Mouse (Mus musculus): ENCODE results near the gene Pmis2. TPM values are rescaled to one million over a fixed set of nuclear protein-coding genes. Genes with fewer than 3 reads are reported as not detected.

Gene Pmis2
- not detected for polyA plus RNA-seq (2015; fragmentation: Illumina TruSeq; extraction: RNeasy Lipid Tissue Mini Kit (QIAGEN cat#74804); ENCODE audit: insufficient read depth, low replicate concordance)

DNA sequence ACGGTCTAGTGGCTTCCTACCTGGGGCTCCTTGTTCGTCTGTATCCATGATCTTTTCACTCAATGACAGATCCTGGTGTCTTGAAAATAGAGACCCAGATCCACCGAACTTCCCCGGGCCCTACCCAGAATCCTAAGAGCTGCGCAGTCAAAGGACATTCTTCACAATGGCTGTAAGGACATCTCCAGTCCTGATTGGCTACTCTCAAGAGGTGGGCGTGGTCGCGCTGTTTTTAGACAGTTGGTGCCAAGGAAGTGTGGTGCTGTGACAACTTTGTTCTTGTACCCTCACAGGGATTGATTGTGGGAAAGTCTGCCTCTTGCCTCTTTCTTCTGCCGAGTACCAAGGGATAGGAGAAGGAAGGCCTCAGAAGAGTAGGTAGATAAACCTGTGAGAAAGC is at the start of gene Pmis2:
Gene Pmis2, minus strand, starts transcription at position 126 of the 400 bp plus-strand sequence.

DNA sequence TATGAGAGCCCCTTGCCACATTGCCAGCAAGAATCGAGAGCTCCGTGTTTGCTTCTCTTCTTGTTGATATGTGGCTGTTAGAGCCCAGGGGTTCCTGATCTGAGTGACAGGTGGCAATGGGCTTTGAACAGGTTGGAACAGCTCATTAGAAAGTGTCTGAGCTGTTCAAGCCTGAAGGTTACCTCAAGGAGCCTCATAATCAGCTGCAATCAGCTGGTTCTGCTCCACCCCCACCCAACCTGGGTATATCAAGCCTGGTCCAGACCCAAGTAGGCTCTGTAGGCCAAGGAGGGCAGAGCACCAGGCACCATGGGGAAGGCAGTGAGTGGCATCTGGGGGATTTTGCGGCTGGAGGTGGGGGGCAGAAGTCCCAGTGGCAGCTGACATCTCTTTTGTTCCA is 40.5 kb upstream of the Pmis2 start, which contains the start of gene Atp4a:
Gene Atp4a, plus strand, starts transcription at position 268 of the 400 bp plus-strand sequence.

DNA sequence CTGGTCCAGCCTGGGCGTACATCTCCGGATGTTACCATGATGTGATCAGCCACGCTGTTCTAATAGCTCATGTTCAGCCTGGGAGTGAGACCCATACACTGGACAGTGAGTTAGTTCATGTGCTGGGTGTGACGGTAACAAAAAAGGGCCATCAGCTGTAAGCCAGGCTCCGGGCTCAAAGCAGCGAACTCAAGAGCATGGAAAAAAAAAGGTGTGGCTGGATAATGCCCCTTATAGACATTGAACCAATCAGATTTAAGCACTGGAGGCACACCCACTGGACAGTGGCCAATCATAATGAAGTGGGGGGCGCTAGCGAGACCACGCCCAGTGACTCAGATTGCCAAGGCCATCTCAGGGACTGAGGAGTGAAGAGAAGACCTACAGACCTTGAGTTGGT is 27.2 kb upstream of the Pmis2 start, which contains the start of gene 2200002J24Rik:
Gene 2200002J24Rik, plus strand, starts transcription at position 338 of the 400 bp plus-strand sequence.

DNA sequence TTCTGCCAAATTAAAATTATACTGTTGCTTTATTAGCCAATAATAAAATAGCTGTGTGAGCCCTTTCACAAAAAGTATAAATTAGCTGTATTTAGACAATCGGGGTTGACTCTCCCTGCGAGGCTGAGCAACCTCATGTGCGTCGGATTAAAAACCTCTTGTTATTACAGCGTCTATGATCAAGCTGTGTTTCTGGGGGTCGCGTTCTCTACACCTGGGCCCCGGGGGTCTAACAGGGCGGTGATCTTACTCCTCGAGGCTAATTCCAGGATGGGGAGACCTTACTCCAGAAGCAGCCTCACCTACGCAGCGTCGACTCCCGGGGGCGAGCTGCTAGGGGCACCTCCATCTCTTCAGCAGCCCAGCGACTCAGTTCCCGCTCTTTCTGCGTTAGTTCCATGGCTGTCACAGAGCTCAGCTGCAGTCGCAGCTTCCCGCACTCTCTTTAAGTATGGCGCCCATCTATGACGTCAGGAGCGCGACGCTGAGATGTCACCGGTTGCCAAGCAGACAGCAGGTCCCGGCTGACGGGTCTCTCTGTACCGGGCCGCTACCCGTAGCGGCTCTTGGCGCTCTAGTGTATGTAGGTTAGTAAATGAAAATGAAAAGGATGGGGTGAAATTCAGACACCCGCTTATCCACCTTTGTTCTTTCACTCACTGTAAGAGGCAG is 6.7 kb downstream of the Pmis2 start, which contains the start of gene Haus5:
Gene Haus5, minus strand, starts transcription at position 466 of the 672 bp plus-strand sequence.

DNA sequence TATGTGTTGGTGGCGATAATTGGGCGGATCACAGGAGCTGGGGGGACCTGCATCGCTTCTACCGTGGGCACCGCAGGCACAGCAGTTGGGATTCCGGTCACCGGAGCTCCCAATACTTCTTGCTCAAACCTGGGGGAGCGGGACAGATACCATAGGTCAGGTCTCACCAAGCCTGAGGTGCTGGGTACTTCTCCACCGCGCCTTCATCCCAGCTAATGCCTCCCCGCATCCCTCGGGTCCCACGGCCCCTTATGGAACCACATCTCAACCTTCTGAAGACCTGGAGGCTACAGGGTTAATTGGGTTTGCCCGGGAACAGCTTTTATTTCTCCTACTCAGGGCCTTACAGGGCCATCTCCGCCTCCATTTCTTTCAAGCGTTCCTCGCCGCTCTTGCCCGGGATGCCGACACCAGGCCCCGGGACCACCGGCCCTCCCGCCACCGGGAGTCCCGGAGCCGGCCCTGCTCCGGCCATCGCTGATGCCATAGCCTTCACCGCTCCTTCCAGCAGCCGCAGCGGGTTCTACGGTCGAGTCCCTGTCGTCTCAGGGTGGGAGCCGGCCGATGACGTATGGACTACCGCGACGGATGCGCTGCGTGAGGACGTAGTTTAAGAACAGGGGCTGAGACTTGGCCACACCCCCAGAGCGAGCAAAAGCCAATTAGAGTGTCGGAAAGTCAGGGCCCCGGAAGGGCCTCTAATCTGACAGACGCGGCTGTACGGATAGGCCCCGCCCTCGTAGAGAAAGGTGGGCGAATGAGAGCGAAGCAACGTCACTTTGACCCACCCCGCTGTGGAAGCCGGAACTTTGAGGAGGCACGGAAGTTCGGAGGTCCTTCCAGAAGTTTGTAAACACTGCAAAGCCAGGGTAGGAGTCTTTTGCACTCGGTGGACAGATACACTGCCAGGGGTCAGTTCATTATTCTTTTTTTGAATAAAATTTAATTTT is 21.5 kb downstream of the Pmis2 start, which contains the start of gene Rbm42:
Gene Rbm42, minus strand, starts transcription at position 727 of the 950 bp plus-strand sequence.

DNA sequence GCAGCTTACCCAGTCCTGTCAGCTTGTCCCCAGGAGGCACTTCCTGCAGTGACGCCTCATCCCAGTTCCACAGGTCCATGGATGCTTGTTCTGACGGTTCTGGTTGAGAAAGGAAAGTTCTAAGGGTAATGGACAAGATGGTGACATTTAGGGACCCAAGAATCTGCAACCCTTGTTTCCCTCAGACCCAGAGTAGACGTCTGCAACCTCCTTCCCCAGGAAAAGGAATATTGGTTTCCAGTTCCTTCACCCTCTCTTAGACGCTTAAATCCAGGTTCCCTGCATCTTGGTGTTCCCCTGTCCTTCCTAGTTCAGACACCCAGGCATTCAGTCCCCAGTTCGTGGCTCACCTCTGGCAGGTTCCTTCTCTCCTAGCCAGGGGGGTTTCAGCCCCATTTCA is 35.7 kb downstream of the Pmis2 start, which contains the start of gene Etv2:
Gene Etv2, minus strand, starts transcription at position 101 of the 400 bp plus-strand sequence.

DNA sequence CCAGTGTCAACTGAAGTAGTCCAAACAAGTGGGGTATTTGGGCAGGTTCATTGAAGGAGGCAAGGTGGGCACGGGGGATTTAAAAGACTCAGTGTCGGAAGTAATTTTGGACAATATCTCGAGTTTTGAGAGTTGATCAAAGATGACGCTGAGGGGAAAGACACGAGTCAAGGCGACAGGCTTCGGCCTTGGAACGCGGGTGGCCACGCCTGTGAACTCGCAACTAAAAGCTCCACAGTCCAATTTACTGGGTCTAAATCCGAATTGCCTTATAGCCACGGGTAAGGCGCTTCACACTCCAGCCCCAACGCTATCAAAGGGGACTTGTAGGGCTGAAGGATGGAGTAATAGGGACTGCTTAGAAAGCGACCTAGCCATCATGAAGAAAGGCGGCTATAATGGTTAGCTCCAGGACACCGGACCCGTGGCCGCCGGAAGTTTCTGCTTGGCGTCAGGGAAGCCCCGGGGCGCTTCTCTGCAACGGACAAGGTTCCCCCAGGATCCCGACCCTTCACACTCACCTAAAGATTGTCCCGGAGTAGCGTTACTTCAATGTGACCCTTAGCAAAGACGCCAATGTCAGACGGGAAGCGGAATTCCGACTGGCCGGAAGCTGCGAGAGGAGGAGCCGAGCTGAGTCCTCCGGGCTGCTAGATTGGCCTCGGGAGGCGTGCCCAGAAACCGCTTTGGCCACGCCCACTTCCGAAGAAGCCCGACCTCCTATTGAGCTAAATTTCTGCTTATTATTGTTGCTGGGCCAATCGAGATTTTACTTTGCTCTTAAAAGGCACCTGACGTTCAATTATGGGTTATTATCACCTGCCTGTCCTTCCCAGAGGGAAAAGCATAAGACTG is 45.6 kb downstream of the Pmis2 start, which contains the start of gene Cox6b1:
Gene Cox6b1, minus strand, starts transcription at position 622 of the 855 bp plus-strand sequence.

Other genes with a start within 250 kb of the Pmis2 start
- gene Nfkbid, start 249.9 kb downstream of the Pmis2 start, polyA plus RNA-seq (2015; fragmentation: Illumina TruSeq; extraction: RNeasy Lipid Tissue Mini Kit (QIAGEN cat#74804); ENCODE audit: insufficient read depth, low replicate concordance): 36.4 TPM
- gene Aplp1, start 226.1 kb downstream of the Pmis2 start, polyA plus RNA-seq (2015; fragmentation: Illumina TruSeq; extraction: RNeasy Lipid Tissue Mini Kit (QIAGEN cat#74804); ENCODE audit: insufficient read depth, low replicate concordance): 0.81 TPM
- gene Kirrel2, start 213.9 kb downstream of the Pmis2 start, polyA plus RNA-seq (2015; fragmentation: Illumina TruSeq; extraction: RNeasy Lipid Tissue Mini Kit (QIAGEN cat#74804); ENCODE audit: insufficient read depth, low replicate concordance): not detected
- 0.26 TPM for gene Nphs1, start 213.3 kb downstream of the Pmis2 start, polyA plus RNA-seq (2015; fragmentation: Illumina TruSeq; extraction: RNeasy Lipid Tissue Mini Kit (QIAGEN cat#74804); ENCODE audit: insufficient read depth, low replicate concordance)
- gene Prodh2, start 178.0 kb downstream of the Pmis2 start, polyA plus RNA-seq (2015; fragmentation: Illumina TruSeq; extraction: RNeasy Lipid Tissue Mini Kit (QIAGEN cat#74804); ENCODE audit: insufficient read depth, low replicate concordance): not detected
- gene Arhgap33, start 136.5 kb downstream of the Pmis2 start, polyA plus RNA-seq (2015; fragmentation: Illumina TruSeq; extraction: RNeasy Lipid Tissue Mini Kit (QIAGEN cat#74804); ENCODE audit: insufficient read depth, low replicate concordance): 2.3 TPM
- 6.5 TPM for gene Hspb6, start 119.4 kb downstream of the Pmis2 start, polyA plus RNA-seq (2015; fragmentation: Illumina TruSeq; extraction: RNeasy Lipid Tissue Mini Kit (QIAGEN cat#74804); ENCODE audit: insufficient read depth, low replicate concordance)
- 6.0 TPM for gene Proser3, start 119.3 kb downstream of the Pmis2 start, polyA plus RNA-seq (2015; fragmentation: Illumina TruSeq; extraction: RNeasy Lipid Tissue Mini Kit (QIAGEN cat#74804); ENCODE audit: insufficient read depth, low replicate concordance)
- gene Lin37, start 111.8 kb downstream of the Pmis2 start, polyA plus RNA-seq (2015; fragmentation: Illumina TruSeq; extraction: RNeasy Lipid Tissue Mini Kit (QIAGEN cat#74804); ENCODE audit: insufficient read depth, low replicate concordance): 50.0 TPM
- gene U2af1l4, start 108.3 kb downstream of the Pmis2 start, polyA plus RNA-seq (2015; fragmentation: Illumina TruSeq; extraction: RNeasy Lipid Tissue Mini Kit (QIAGEN cat#74804); ENCODE audit: insufficient read depth, low replicate concordance): 48.4 TPM
- gene Gm49396, start 108.3 kb downstream of the Pmis2 start, polyA plus RNA-seq (2015; fragmentation: Illumina TruSeq; extraction: RNeasy Lipid Tissue Mini Kit (QIAGEN cat#74804); ENCODE audit: insufficient read depth, low replicate concordance): 21.5 TPM
- gene Psenen, start 108.0 kb downstream of the Pmis2 start, polyA plus RNA-seq (2015; fragmentation: Illumina TruSeq; extraction: RNeasy Lipid Tissue Mini Kit (QIAGEN cat#74804); ENCODE audit: insufficient read depth, low replicate concordance): 134 TPM
- gene Igflr1, start 106.2 kb downstream of the Pmis2 start, polyA plus RNA-seq (2015; fragmentation: Illumina TruSeq; extraction: RNeasy Lipid Tissue Mini Kit (QIAGEN cat#74804); ENCODE audit: insufficient read depth, low replicate concordance): not detected
- gene Kmt2b, start 82.9 kb downstream of the Pmis2 start, polyA plus RNA-seq (2015; fragmentation: Illumina TruSeq; extraction: RNeasy Lipid Tissue Mini Kit (QIAGEN cat#74804); ENCODE audit: insufficient read depth, low replicate concordance): 45.0 TPM
- 2.5 TPM for gene Zbtb32, start 72.7 kb downstream of the Pmis2 start, polyA plus RNA-seq (2015; fragmentation: Illumina TruSeq; extraction: RNeasy Lipid Tissue Mini Kit (QIAGEN cat#74804); ENCODE audit: insufficient read depth, low replicate concordance)
- gene Upk1a, start 58.8 kb downstream of the Pmis2 start, polyA plus RNA-seq (2015; fragmentation: Illumina TruSeq; extraction: RNeasy Lipid Tissue Mini Kit (QIAGEN cat#74804); ENCODE audit: insufficient read depth, low replicate concordance): 0.22 TPM
- 519 TPM for gene Cox6b1, start 45.5 kb downstream of the Pmis2 start, polyA plus RNA-seq (2015; fragmentation: Illumina TruSeq; extraction: RNeasy Lipid Tissue Mini Kit (QIAGEN cat#74804); ENCODE audit: insufficient read depth, low replicate concordance)
- gene Etv2, start 35.8 kb downstream of the Pmis2 start, polyA plus RNA-seq (2015; fragmentation: Illumina TruSeq; extraction: RNeasy Lipid Tissue Mini Kit (QIAGEN cat#74804); ENCODE audit: insufficient read depth, low replicate concordance): not detected
- gene Rbm42, start 21.3 kb downstream of the Pmis2 start, polyA plus RNA-seq (2015; fragmentation: Illumina TruSeq; extraction: RNeasy Lipid Tissue Mini Kit (QIAGEN cat#74804); ENCODE audit: insufficient read depth, low replicate concordance): 12.1 TPM
- 27.1 TPM for gene Haus5, start 6.6 kb downstream of the Pmis2 start, polyA plus RNA-seq (2015; fragmentation: Illumina TruSeq; extraction: RNeasy Lipid Tissue Mini Kit (QIAGEN cat#74804); ENCODE audit: insufficient read depth, low replicate concordance)
- gene 2200002J24Rik, start 27.3 kb upstream of the Pmis2 start, polyA plus RNA-seq (2015; fragmentation: Illumina TruSeq; extraction: RNeasy Lipid Tissue Mini Kit (QIAGEN cat#74804); ENCODE audit: insufficient read depth, low replicate concordance): not detected
- not detected for gene Atp4a, start 40.6 kb upstream of the Pmis2 start, polyA plus RNA-seq (2015; fragmentation: Illumina TruSeq; extraction: RNeasy Lipid Tissue Mini Kit (QIAGEN cat#74804); ENCODE audit: insufficient read depth, low replicate concordance)
- 51.8 TPM for gene Tmem147, start 57.9 kb upstream of the Pmis2 start, polyA plus RNA-seq (2015; fragmentation: Illumina TruSeq; extraction: RNeasy Lipid Tissue Mini Kit (QIAGEN cat#74804); ENCODE audit: insufficient read depth, low replicate concordance)
- gene Gapdhs, start 72.1 kb upstream of the Pmis2 start, polyA plus RNA-seq (2015; fragmentation: Illumina TruSeq; extraction: RNeasy Lipid Tissue Mini Kit (QIAGEN cat#74804); ENCODE audit: insufficient read depth, low replicate concordance): not detected
- gene Sbsn, start 79.9 kb upstream of the Pmis2 start, polyA plus RNA-seq (2015; fragmentation: Illumina TruSeq; extraction: RNeasy Lipid Tissue Mini Kit (QIAGEN cat#74804); ENCODE audit: insufficient read depth, low replicate concordance): 5.4 TPM
- gene Dmkn, start 92.2 kb upstream of the Pmis2 start, polyA plus RNA-seq (2015; fragmentation: Illumina TruSeq; extraction: RNeasy Lipid Tissue Mini Kit (QIAGEN cat#74804); ENCODE audit: insufficient read depth, low replicate concordance): 0.43 TPM
- gene Krtdap, start 116.3 kb upstream of the Pmis2 start, polyA plus RNA-seq (2015; fragmentation: Illumina TruSeq; extraction: RNeasy Lipid Tissue Mini Kit (QIAGEN cat#74804); ENCODE audit: insufficient read depth, low replicate concordance): not detected
- gene Ffar2, start 152.2 kb upstream of the Pmis2 start, polyA plus RNA-seq (2015; fragmentation: Illumina TruSeq; extraction: RNeasy Lipid Tissue Mini Kit (QIAGEN cat#74804); ENCODE audit: insufficient read depth, low replicate concordance): 23.9 TPM
- 0.41 TPM for gene Ffar3, start 184.6 kb upstream of the Pmis2 start, polyA plus RNA-seq (2015; fragmentation: Illumina TruSeq; extraction: RNeasy Lipid Tissue Mini Kit (QIAGEN cat#74804); ENCODE audit: insufficient read depth, low replicate concordance)
- gene Ffar1, start 190.0 kb upstream of the Pmis2 start, polyA plus RNA-seq (2015; fragmentation: Illumina TruSeq; extraction: RNeasy Lipid Tissue Mini Kit (QIAGEN cat#74804); ENCODE audit: insufficient read depth, low replicate concordance): 29.4 TPM
- 692 TPM for gene Cd22, start 208.7 kb upstream of the Pmis2 start, polyA plus RNA-seq (2015; fragmentation: Illumina TruSeq; extraction: RNeasy Lipid Tissue Mini Kit (QIAGEN cat#74804); ENCODE audit: insufficient read depth, low replicate concordance)
- 1.0 TPM for gene Mag, start 243.3 kb upstream of the Pmis2 start, polyA plus RNA-seq (2015; fragmentation: Illumina TruSeq; extraction: RNeasy Lipid Tissue Mini Kit (QIAGEN cat#74804); ENCODE audit: insufficient read depth, low replicate concordance)